Mouse (Mus musculus) megakaryocyte, embryonic 14.5 days (primary cell): ENCODE measurements around the gene Mmp24.

Source experiments
- FLI1 ChIP-seq: IDR thresholded peaks from 2 replicates; pipeline ENCODE4 v1.6.1; 2012; ENCODE audit warnings: low read length, inconsistent platforms, mixed read lengths
- GATA1 ChIP-seq: IDR thresholded peaks from 3 replicates; pipeline ENCODE4 v1.6.1; 2012; ENCODE audit warnings: mixed read lengths, low read length, inconsistent platforms, borderline replicate concordance

- TF ChIP-seq GATA1 (no peak), FLI1 (no peak)
Measured at GRCm38 (mm10) chr2:155743351-155743750, 31.8 kb upstream of the Mmp24 start.
